Mouse (Mus musculus) splenic B cell, adult 2 months (primary cell): ENCODE data around the gene Twnk.

Source experiments
- DNase-seq: peaks from one replicate; pipeline ENCODE4 v3.0.0-alpha.2; 2011; ENCODE audit warnings: low read depth, low spot score
- H3K27me3 ChIP-seq: 2 replicates; pipeline ENCODE4 v1.6.1; 2012; ENCODE audit warnings: mild to moderate bottlenecking, low read length, moderate library complexity, mixed read lengths; ENCODE audit not compliant: control insufficient read depth, poor library complexity, insufficient read depth, severe bottlenecking
- H3K36me3 ChIP-seq: 2 replicates; pipeline ENCODE4 v1.6.1; 2012; ENCODE audit warnings: mild to moderate bottlenecking, low read length, moderate library complexity, mixed read lengths; ENCODE audit not compliant: control insufficient read depth, poor library complexity, insufficient read depth, severe bottlenecking

Twnk gene

DNA sequence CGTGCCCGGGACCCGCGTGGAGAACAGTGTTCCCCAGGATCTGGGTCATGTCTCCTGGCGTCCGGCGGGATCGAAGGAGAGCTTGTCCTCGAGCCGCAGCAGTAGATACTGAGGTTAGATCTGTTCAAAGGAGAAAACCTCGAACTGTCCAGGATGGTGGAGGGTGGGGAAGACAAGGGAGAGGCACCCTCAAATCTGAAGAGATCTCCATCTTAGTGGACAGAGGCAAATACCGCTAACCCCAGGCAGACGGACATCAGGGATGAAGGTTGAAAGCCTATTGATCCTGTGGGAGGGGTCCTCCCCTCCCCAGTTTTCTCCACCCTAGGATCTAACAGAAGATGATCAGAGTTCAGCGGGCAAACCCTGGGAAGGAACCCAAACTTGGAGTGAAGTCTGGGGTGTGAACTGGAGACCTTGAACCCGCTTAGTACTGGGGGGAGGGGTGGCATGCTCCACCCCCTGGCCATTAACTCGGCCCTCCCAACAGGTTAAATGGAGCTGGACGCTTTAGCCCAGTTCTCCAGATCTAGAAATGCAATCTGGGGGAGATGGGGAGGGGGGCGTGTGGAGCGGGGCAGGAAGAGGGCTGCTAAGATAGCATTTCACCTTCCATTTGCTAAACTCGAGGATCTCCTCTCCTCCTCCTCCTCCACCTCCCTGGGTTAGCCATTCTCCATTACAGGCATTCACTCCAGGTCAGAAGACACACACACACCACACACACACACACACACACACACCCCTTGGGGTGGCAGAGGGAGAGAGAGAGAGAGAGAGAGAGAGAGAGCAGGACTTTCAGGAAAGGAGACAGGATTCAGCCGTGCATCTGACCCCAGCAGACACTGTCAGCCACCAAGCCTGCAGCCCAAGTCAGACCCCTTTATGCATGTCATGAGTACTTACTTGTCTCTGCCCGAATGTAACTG is 15.6 kb upstream of the Twnk start:
- no peak for DNase-seq
- Histone ChIP-seq H3K27me3 (no peaks in the 10 kb centered on the region), H3K36me3 (no peaks in the 10 kb centered on the region)

DNA sequence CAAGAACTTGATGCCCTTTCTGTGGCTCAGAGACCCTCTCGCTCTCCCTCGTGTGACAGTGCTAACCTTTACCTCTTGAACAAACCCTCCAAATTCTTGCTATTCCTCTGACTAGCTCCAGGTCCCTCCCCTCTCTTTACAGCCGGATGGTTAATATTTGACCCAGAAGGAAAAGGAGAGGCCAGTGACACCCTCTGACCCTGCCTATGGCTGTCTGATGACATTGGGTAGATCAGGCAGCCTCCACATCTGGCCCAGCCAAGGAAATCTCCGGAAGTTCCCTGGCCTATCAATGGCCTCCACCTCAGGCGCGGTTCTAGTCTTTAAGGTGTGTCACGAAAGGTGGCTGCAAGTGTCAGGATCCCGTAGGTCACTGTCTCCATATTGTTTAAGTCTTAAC is 14.4 kb upstream of the Twnk start:
- Histone ChIP-seq H3K36me3 (no peaks in the 10 kb centered on the region), H3K27me3 (no peaks in the 10 kb centered on the region)
- no peak for DNase-seq

DNA sequence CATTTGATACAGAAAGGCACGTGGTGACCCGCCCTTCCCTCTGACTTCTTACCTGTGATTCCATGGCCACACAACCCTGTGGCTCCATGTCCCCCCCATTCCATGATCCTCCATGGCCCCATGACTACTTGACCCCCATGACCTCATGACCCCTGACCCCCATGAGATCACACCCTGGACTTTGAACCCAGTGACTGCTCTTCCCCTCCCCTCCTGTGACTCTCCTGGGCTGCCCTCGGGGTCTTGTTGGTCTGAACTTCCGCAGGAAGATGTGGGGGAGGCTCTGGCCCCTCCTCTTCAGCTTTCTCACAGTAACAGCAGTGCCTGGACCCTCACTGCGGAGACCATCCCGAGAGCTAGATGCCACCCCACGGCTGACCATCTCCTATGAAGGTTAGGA is 13.2 kb upstream of the Twnk start:
- DNase-seq: no peak
- Histone ChIP-seq H3K36me3 (no peaks in the 10 kb centered on the region), H3K27me3 (no peaks in the 10 kb centered on the region)

DNA sequence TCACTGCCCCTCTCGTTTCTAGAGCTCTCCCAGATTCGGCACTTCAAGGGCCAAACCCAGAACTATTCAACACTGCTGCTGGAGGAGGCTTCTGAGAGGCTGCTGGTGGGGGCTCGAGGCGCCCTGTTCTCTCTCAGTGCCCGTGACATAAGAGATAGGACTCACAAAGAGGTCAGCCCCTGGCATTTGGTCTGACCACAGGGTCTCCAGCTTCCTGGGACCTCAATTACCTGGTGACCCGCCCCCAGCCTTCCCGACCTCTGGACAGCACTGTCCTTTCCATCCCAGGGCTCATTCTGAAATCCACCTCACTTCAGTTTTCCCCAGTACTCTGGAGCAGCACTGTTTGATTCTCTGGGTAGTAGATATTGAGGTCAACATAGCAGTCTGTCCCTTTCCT is 12.8 kb upstream of the Twnk start:
- no peaks in the 10 kb centered on the region for H3K27me3 ChIP-seq
- H3K36me3 ChIP-seq: no peaks in the 10 kb centered on the region
- DNase-seq: no peak

DNA sequence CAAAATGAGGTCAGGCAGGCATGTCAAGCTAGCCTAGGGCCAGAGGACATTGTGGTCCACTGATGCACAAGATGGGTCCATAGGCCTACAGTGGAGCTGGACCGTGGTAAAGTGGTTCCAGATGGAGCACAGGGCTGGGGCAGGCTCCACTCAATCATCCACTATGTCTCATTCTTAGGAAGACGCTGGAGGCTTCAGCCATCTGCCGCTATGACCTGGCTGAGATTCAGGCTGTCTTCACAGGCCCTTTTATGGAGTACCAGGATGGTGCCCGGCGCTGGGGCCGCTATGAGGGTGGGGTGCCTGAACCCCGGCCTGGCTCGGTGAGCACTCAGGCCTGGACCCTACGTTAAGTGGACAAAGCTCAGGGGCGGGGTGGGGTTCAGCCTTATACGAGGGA is 7.7 kb upstream of the Twnk start:
- Histone ChIP-seq H3K27me3 (no peaks in the 10 kb centered on the region), H3K36me3 (no peaks in the 10 kb centered on the region)
- DNase-seq: no peak

- DNase-seq: no peak
- Histone ChIP-seq H3K36me3 (peaks cover 3% of the 10 kb centered on the region), H3K27me3 (no peaks in the 10 kb centered on the region)
Observed at GRCm38 (mm10) chr19:44999647-45000046, 5.8 kb upstream of the Twnk start.

DNA sequence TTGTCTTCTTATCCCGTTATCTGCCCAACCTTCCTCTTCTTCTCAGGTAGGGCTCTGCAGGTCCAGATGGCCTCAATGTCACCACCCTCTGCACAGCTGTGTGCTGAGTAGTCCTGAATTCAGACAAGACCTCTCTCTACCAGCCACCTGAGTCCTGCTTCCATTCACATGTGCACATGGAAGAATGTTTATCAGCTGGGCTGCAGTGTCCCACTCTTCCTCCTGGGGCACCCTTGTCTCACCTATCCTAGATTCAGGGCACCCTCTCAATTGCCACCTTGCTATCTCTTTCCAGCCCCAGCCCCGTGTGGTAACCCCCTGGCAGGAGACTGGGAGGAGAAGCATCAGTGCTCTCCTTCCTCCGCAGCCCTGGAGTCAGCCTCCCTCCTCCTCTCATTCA is 3.2 kb upstream of the Twnk start:
- peaks cover 3% of the 10 kb centered on the region for H3K36me3 ChIP-seq
- no peak for DNase-seq
- H3K27me3 ChIP-seq: no peaks in the 10 kb centered on the region

GRCm38 (mm10) chr19:45003740-45004516 is 1.5 kb upstream of the Twnk start:
- no peak for DNase-seq
- Histone ChIP-seq H3K36me3 (peaks cover 3% of the 10 kb centered on the region), H3K27me3 (no peaks in the 10 kb centered on the region)

GRCm38 (mm10) chr19:45005957-45006712 is 672 bp downstream of the Twnk start, which contains the start of gene Mrpl43:
Mrpl43 (minus strand) TSS chr19:45006442.
- Histone ChIP-seq H3K27me3 (no peaks in the 10 kb centered on the region), H3K36me3 (peaks cover 6% of the 10 kb centered on the region)
- DNase-seq: peak; percentile 95

- H3K36me3 ChIP-seq: peaks cover 8% of the 10 kb centered on the region
- peak; percentile 16 for DNase-seq
- no peaks in the 10 kb centered on the region for H3K27me3 ChIP-seq
Observed at GRCm38 (mm10) chr19:45007021-45007420, 1.6 kb downstream of the Twnk start.

- no peaks in the 10 kb centered on the region for H3K27me3 ChIP-seq
- no peak for DNase-seq
- H3K36me3 ChIP-seq: peaks cover 8% of the 10 kb centered on the region
Observed at GRCm38 (mm10) chr19:45007425-45008191, 2.1 kb downstream of the Twnk start.

- Histone ChIP-seq H3K27me3 (no peaks in the 10 kb centered on the region), H3K36me3 (peaks cover 5% of the 10 kb centered on the region)
- DNase-seq: no peak
Observed at GRCm38 (mm10) chr19:45010646-45011045, 5.2 kb downstream of the Twnk start.

DNA sequence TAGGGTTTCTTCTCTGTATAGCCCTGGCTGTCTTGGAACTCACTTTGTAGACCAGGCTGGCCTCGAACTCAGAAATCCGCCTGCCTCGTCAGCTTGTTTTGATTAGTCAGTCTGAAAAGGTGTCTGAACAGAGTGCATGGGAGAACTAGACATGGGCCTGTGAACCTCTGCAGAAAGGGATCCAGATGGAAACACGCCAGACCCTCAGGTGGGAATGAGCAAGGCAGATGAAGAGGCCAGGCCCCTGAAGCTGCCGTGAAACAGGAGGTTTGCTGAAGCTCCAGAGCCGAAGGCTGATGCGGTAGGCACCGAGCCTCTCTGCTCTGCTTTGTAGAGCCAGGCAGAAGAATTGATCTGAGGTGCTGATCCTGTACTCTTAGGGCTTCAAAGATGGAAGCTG is 6.8 kb downstream of the Twnk start:
- peaks cover 5% of the 10 kb centered on the region for H3K36me3 ChIP-seq
- DNase-seq: no peak
- H3K27me3 ChIP-seq: no peaks in the 10 kb centered on the region

DNA sequence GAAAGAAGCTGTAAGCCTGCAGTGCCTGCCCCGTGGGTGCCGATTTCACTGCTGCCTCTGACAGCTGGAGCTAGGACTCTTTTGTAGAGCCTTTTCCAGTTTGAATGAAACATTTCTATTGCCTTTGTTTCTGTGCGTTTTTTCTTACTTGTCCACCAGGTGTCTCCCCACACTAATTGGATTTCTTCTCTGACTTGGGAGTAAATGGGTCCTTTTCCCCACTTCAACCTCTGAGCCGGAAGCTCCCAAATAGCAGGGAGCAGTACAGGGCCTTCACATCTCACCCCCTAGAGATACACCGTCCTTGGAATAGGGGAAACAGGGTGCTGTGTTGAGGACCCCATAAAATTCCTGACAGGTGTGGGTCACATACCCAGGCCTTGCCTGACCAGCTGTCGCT is 7.2 kb downstream of the Twnk start:
- peak; percentile 43 for DNase-seq
- H3K27me3 ChIP-seq: no peaks in the 10 kb centered on the region
- peaks cover 5% of the 10 kb centered on the region for H3K36me3 ChIP-seq
